Mouse (Mus musculus) macrophage (primary cell): Measurements from ENCODE around the gene Serpinb1a. TPM values are rescaled to one million over a fixed set of nuclear protein-coding genes. Genes with fewer than 3 reads are reported as not detected.

Experiments used
- H3K27ac ChIP-seq: fragments of 350-480 bp; formaldehyde crosslinking; 2 replicates; pipeline ENCODE4 v1.9.0; 2021
- H3K36me3 ChIP-seq: fragments of 350-480 bp; formaldehyde crosslinking; 2 replicates; pipeline ENCODE4 v1.9.0; 2021; ENCODE audit errors: inconsistent target
- H3K4me3 ChIP-seq: fragments of 350-480 bp; formaldehyde crosslinking; 2 replicates; pipeline ENCODE4 v1.9.0; 2021; ENCODE audit errors: inconsistent target
- H3K79me2 ChIP-seq: fragments of 350-480 bp; formaldehyde crosslinking; 2 replicates; pipeline ENCODE4 v1.9.0; 2021; ENCODE audit errors: inconsistent target
- WGBS: methylation state at CpG from one replicate; pipeline ENCODE4 v1.1.7; 2026; ENCODE audit warnings: inconsistent platforms; ENCODE audit not compliant: missing documents; 5-methylcytosine and 5-hydroxymethylcytosine counted together
- polyA plus RNA-seq: library from polyadenylated mRNA; stranded (reverse); fragments of 250-400 nt; gene quantifications from 3 replicates; pipeline ENCODE4 v1.2.4, GENCODE M21; 2018; ENCODE audit warnings: inconsistent platforms

The Serpinb1a gene
- polyA plus RNA-seq, 1 experiment from 2014 or later, result 1.4 TPM

GRCm38 (mm10) chr13:32853073-32853472 is 2.1 kb upstream of the Serpinb1a start:
- Histone ChIP-seq H3K36me3 (no peaks in the 10 kb centered on the region), H3K27ac (no peak overlapping the region), H3K4me3 (no peak overlapping the region), H3K79me2 (no peaks in the 10 kb centered on the region)
- WGBS, result 93% methylated on average over 2 of the region's 2 CpGs

- no peaks in the 10 kb centered on the region for H3K36me3 ChIP-seq
- H3K79me2 ChIP-seq, result no peaks in the 10 kb centered on the region
- no peak overlapping the region for H3K4me3 ChIP-seq
- WGBS, result 88% methylated on average over 4 of the region's 4 CpGs
- no peak overlapping the region for H3K27ac ChIP-seq
These were observed 1.6 kb upstream of the Serpinb1a start for GRCm38 (mm10) chr13:32852539-32852938.

GRCm38 (mm10) chr13:32851967-32852366 is 982 bp upstream of the Serpinb1a start:
- Histone ChIP-seq H3K79me2 (no peaks in the 10 kb centered on the region), H3K36me3 (no peaks in the 10 kb centered on the region), H3K27ac (no peak overlapping the region), H3K4me3 (no peak overlapping the region)
- 13% methylated on average over 7 of the region's 7 CpGs for WGBS

GRCm38 (mm10) chr13:32850156-32850555 is 829 bp downstream of the Serpinb1a start:
- H3K4me3 ChIP-seq, result no peak overlapping the region
- no peaks in the 10 kb centered on the region for H3K79me2 ChIP-seq
- 0% methylated on average over 1 of the region's 1 CpGs for whole genome bisulfite sequencing
- no peaks in the 10 kb centered on the region for H3K36me3 ChIP-seq
- no peak overlapping the region for H3K27ac ChIP-seq

GRCm38 (mm10) chr13:32849531-32850123 is 1.4 kb downstream of the Serpinb1a start:
- Histone ChIP-seq H3K79me2 (no peaks in the 10 kb centered on the region), H3K4me3 (no peak overlapping the region), H3K27ac (no peak overlapping the region), H3K36me3 (no peaks in the 10 kb centered on the region)

- no peak overlapping the region for H3K4me3 ChIP-seq
- H3K36me3 ChIP-seq, result no peaks in the 10 kb centered on the region
- 10% methylated on average over 2 of the region's 4 CpGs for whole genome bisulfite sequencing
- no peaks in the 10 kb centered on the region for H3K79me2 ChIP-seq
- H3K27ac ChIP-seq, result no peak overlapping the region
These were observed 1.9 kb downstream of the Serpinb1a start for GRCm38 (mm10) chr13:32849092-32849491.

- Histone ChIP-seq H3K79me2 (no peaks in the 10 kb centered on the region), H3K4me3 (no peak overlapping the region), H3K27ac (no peak overlapping the region), H3K36me3 (no peaks in the 10 kb centered on the region)
These were observed 4.8 kb downstream of the Serpinb1a start for GRCm38 (mm10) chr13:32846221-32846620.

- no peaks in the 10 kb centered on the region for H3K79me2 ChIP-seq
- no peaks in the 10 kb centered on the region for H3K36me3 ChIP-seq
- H3K27ac ChIP-seq, result no peak overlapping the region
- H3K4me3 ChIP-seq, result no peak overlapping the region
- 96% methylated on average over 3 of the region's 3 CpGs for WGBS
These were observed 9.6 kb downstream of the Serpinb1a start for GRCm38 (mm10) chr13:32841349-32841748.

GRCm38 (mm10) chr13:32839314-32839713 is 11.7 kb downstream of the Serpinb1a start:
- 13% methylated on average over 1 of the region's 1 CpGs for WGBS
- no peaks in the 10 kb centered on the region for H3K79me2 ChIP-seq
- no peak overlapping the region for H3K4me3 ChIP-seq
- H3K27ac ChIP-seq, result no peak overlapping the region
- no peaks in the 10 kb centered on the region for H3K36me3 ChIP-seq

- H3K36me3 ChIP-seq, result no peaks in the 10 kb centered on the region
- H3K79me2 ChIP-seq, result no peaks in the 10 kb centered on the region
- no peak overlapping the region for H3K4me3 ChIP-seq
- 0 out of 2 replicates have a peak overlapping the region, but pooled peaks have one; percentile 7 for H3K27ac ChIP-seq
- 12% methylated on average over 5 of the region's 5 CpGs for WGBS
These were observed 16.5 kb downstream of the Serpinb1a start for GRCm38 (mm10) chr13:32834513-32834912.

- 10% methylated on average over 6 of the region's 6 CpGs for WGBS
- Histone ChIP-seq H3K79me2 (no peaks in the 10 kb centered on the region), H3K36me3 (no peaks in the 10 kb centered on the region), H3K4me3 (no peak overlapping the region), H3K27ac (peak overlapping the region; percentile 58)
These were observed 17.7 kb downstream of the Serpinb1a start for GRCm38 (mm10) chr13:32833237-32833636.

GRCm38 (mm10) chr13:32832776-32833175 is 18.2 kb downstream of the Serpinb1a start:
- no peak overlapping the region for H3K4me3 ChIP-seq
- H3K36me3 ChIP-seq, result no peaks in the 10 kb centered on the region
- peak overlapping the region; percentile 58 for H3K27ac ChIP-seq
- H3K79me2 ChIP-seq, result no peaks in the 10 kb centered on the region
- 22% methylated on average over 3 of the region's 3 CpGs for WGBS

GRCm38 (mm10) chr13:32831505-32832273 is 19.3 kb downstream of the Serpinb1a start:
- Histone ChIP-seq H3K79me2 (no peaks in the 10 kb centered on the region), H3K36me3 (no peaks in the 10 kb centered on the region), H3K27ac (peak overlapping the region; percentile 58; the same call in 1 of the 2 replicates), H3K4me3 (no peak overlapping the region)
- 66% methylated on average over 3 of the region's 3 CpGs for WGBS

- WGBS, result 88% methylated on average over 4 of the region's 4 CpGs
- Histone ChIP-seq H3K36me3 (no peaks in the 10 kb centered on the region), H3K79me2 (no peaks in the 10 kb centered on the region), H3K4me3 (no peak overlapping the region), H3K27ac (no peak overlapping the region)
These were observed 22.1 kb downstream of the Serpinb1a start for GRCm38 (mm10) chr13:32828886-32829285.

GRCm38 (mm10) chr13:32827951-32828350 is 23.0 kb downstream of the Serpinb1a start:
- Histone ChIP-seq H3K79me2 (no peaks in the 10 kb centered on the region), H3K27ac (no peak overlapping the region), H3K36me3 (no peaks in the 10 kb centered on the region), H3K4me3 (no peak overlapping the region)
- 33% methylated on average over 4 of the region's 4 CpGs for WGBS
